Mouse (Mus musculus) MEL (cell line): ENCODE measurements at regions not wholly inside any gene's neighbourhood (a gene's known extent, or its start where the extent isn't known, plus 50 kb on each side); places are given as distances from the start of the nearest gene placed in this dataset.

Source experiments
- DNase-seq: peaks from one replicate; pipeline ENCODE4 v3.0.0; 2011; ENCODE audit warnings: low read depth, low spot score
- H3K27ac ChIP-seq: 2 replicates; pipeline ENCODE4 v1.5.1; 2012; ENCODE audit warnings: low read depth, mild to moderate bottlenecking, control low read depth, low read length, moderate library complexity; ENCODE audit not compliant: control insufficient read depth
- H3K27me3 ChIP-seq, 2 experiments: fragments of 150-350 bp in 1 of 2; sonication (generic) in 1 of 2; 2 replicates each; pipeline ENCODE4 v1.6.1; 2012; ENCODE audit warnings: low read length in 2 of 2, mild to moderate bottlenecking in 2 of 2, improper control_type of control experiment in 1 of 2, moderate library complexity in 1 of 2; ENCODE audit not compliant: insufficient read depth in 2 of 2, control insufficient read depth in 1 of 2
- H3K36me3 ChIP-seq, 2 experiments: 2 replicates each; pipeline ENCODE4 v1.6.1; 2012 to 2014; ENCODE audit warnings: low read length in 2 of 2, improper control_type of control experiment in 1 of 2, inconsistent platforms in 1 of 2, mild to moderate bottlenecking in 1 of 2; ENCODE audit not compliant: insufficient read depth in 2 of 2, control insufficient read depth in 1 of 2
- H3K4me1 ChIP-seq, 2 experiments: fragments of 150-350 bp in 1 of 2; sonication (generic) in 1 of 2; 2 replicates each; pipeline ENCODE4 v1.6.1; 2012; ENCODE audit warnings: low read length in 2 of 2, improper control_type of control experiment in 1 of 2, mild to moderate bottlenecking in 1 of 2; ENCODE audit not compliant: insufficient read depth in 2 of 2, control insufficient read depth in 1 of 2
- H3K4me3 ChIP-seq, 2 experiments: fragments of 150-350 bp in 1 of 2; sonication (generic) in 1 of 2; 2 replicates each; pipeline ENCODE4 v1.5.1; 2012; ENCODE audit warnings: low read depth in 2 of 2, low read length in 2 of 2, mild to moderate bottlenecking in 2 of 2, moderate library complexity in 2 of 2, control low read depth in 1 of 2, improper control_type of control experiment in 1 of 2; ENCODE audit not compliant: control insufficient read depth in 1 of 2, insufficient read depth in 1 of 2
- H3K79me2 ChIP-seq: 2 replicates; pipeline ENCODE4 v1.6.1; 2012; ENCODE audit warnings: mild to moderate bottlenecking, low read length, moderate library complexity; ENCODE audit not compliant: control insufficient read depth, poor library complexity, insufficient read depth
- H3K9ac ChIP-seq: 2 replicates; pipeline ENCODE4 v1.6.1; 2012; ENCODE audit warnings: low read depth, mild to moderate bottlenecking, control low read depth, low read length, moderate library complexity; ENCODE audit not compliant: control insufficient read depth, poor library complexity, severe bottlenecking
- H3K9me3 ChIP-seq: fragments of 150-350 bp; sonication (generic); replicated peaks from 2 replicates; pipeline ENCODE4 v1.6.1; 2012; ENCODE audit warnings: mild to moderate bottlenecking, low read length, improper control_type of control experiment, moderate library complexity; ENCODE audit not compliant: insufficient read depth
- BHLHE40 ChIP-seq: IDR thresholded peaks from 2 replicates; pipeline ENCODE4 v1.6.1; 2012; ENCODE audit warnings: low read depth, mild to moderate bottlenecking, inconsistent platforms, low read length, improper control_type of control experiment, borderline replicate concordance
- CHD1 ChIP-seq: IDR thresholded peaks from 2 replicates; pipeline ENCODE4 v1.6.1; 2012; ENCODE audit warnings: low read depth, mild to moderate bottlenecking, inconsistent platforms, low read length, improper control_type of control experiment
- CHD2 ChIP-seq: IDR thresholded peaks from 2 replicates; pipeline ENCODE4 v1.6.1; 2011; ENCODE audit warnings: low read length, improper control_type of control experiment
- CTCF ChIP-seq, 3 experiments: IDR thresholded peaks in 2 of 3; conservative IDR thresholded peaks in 1 of 3; 2 replicates each; pipeline ENCODE4 v1.5.1; 2011 to 2012; ENCODE audit warnings: low read length in 3 of 3, low read depth in 2 of 3, mild to moderate bottlenecking in 2 of 3, improper control_type of control experiment in 1 of 3, inconsistent platforms in 1 of 3, mixed read lengths in 1 of 3, moderate library complexity in 1 of 3; ENCODE audit not compliant: control insufficient read depth in 1 of 3, insufficient read depth in 1 of 3, poor library complexity in 1 of 3, severe bottlenecking in 1 of 3
- ELF1 ChIP-seq: IDR thresholded peaks from 2 replicates; pipeline ENCODE4 v1.6.1; 2014; ENCODE audit warnings: low read depth, mild to moderate bottlenecking, inconsistent platforms, low read length, improper control_type of control experiment, moderate library complexity
- EP300 ChIP-seq, 2 experiments: IDR thresholded peaks; 2 replicates each; pipeline ENCODE4 v1.6.1; 2011; ENCODE audit warnings: improper control_type of control experiment in 2 of 2, low read length in 2 of 2, low read depth in 1 of 2, mild to moderate bottlenecking in 1 of 2
- GABPA ChIP-seq: IDR thresholded peaks from 2 replicates; pipeline ENCODE4 v1.6.1; 2012; ENCODE audit warnings: low read depth, mild to moderate bottlenecking, inconsistent platforms, low read length, improper control_type of control experiment, moderate library complexity
- HCFC1 ChIP-seq: IDR thresholded peaks from 2 replicates; pipeline ENCODE4 v1.6.1; 2012; ENCODE audit warnings: low read depth, mild to moderate bottlenecking, inconsistent platforms, low read length, improper control_type of control experiment, moderate library complexity
- JUND ChIP-seq: IDR thresholded peaks from 2 replicates; pipeline ENCODE4 v1.6.1; 2011; ENCODE audit warnings: low read depth, mild to moderate bottlenecking, improper control_type of control experiment, low read length
- KAT2A ChIP-seq: conservative IDR thresholded peaks from 2 replicates; pipeline ENCODE4 v1.6.1; 2012; ENCODE audit warnings: low read depth, low read length, improper control_type of control experiment, inconsistent platforms
- MAX ChIP-seq: IDR thresholded peaks from 2 replicates; pipeline ENCODE4 v1.6.1; 2011; ENCODE audit warnings: low read length, improper control_type of control experiment
- MAZ ChIP-seq: IDR thresholded peaks from 2 replicates; pipeline ENCODE4 v1.6.1; 2012; ENCODE audit warnings: low read depth, mild to moderate bottlenecking, inconsistent platforms, low read length, improper control_type of control experiment
- MYB ChIP-seq: IDR thresholded peaks from 2 replicates; pipeline ENCODE4 v1.6.1; 2011; ENCODE audit warnings: mild to moderate bottlenecking, low read depth, low read length, improper control_type of control experiment
- NELFE ChIP-seq: IDR thresholded peaks from 2 replicates; pipeline ENCODE4 v1.6.1; 2011; ENCODE audit warnings: low read depth, low read length, improper control_type of control experiment
- NRF1 ChIP-seq: IDR thresholded peaks from 2 replicates; pipeline ENCODE4 v1.6.1; 2014; ENCODE audit warnings: low read depth, mild to moderate bottlenecking, inconsistent platforms, low read length, improper control_type of control experiment, moderate library complexity; ENCODE audit not compliant: poor library complexity, insufficient read depth, severe bottlenecking
- POLR2A ChIP-seq, 2 experiments: IDR thresholded peaks; 2 replicates each; pipeline ENCODE4 v1.6.1; 2011 to 2012; ENCODE audit warnings: low read length in 2 of 2, mild to moderate bottlenecking in 2 of 2, control low read depth in 1 of 2, improper control_type of control experiment in 1 of 2, low read depth in 1 of 2, moderate library complexity in 1 of 2; ENCODE audit not compliant: control insufficient read depth in 1 of 2, insufficient read depth in 1 of 2, poor library complexity in 1 of 2
- POLR2AphosphoS5 ChIP-seq: IDR thresholded peaks from 2 replicates; pipeline ENCODE4 v1.6.1; 2012; ENCODE audit warnings: low read depth, borderline replicate concordance, mild to moderate bottlenecking, inconsistent platforms, low read length, moderate library complexity, mixed read lengths
- RAD21 ChIP-seq: IDR thresholded peaks from 2 replicates; pipeline ENCODE4 v1.6.1; 2011; ENCODE audit warnings: mild to moderate bottlenecking, low read depth, low read length, improper control_type of control experiment
- SMC3 ChIP-seq: IDR thresholded peaks from 2 replicates; pipeline ENCODE4 v1.6.1; 2011; ENCODE audit warnings: low read depth, low read length, improper control_type of control experiment
- TBP ChIP-seq: IDR thresholded peaks from 2 replicates; pipeline ENCODE4 v1.8.0; 2011; ENCODE audit warnings: low read depth, low read length, improper control_type of control experiment
- TCF12 ChIP-seq: IDR thresholded peaks from 2 replicates; pipeline ENCODE4 v1.6.1; 2014; ENCODE audit warnings: low read depth, mild to moderate bottlenecking, inconsistent platforms, low read length, improper control_type of control experiment, moderate library complexity
- USF2 ChIP-seq, 2 experiments: IDR thresholded peaks; 2 replicates each; pipeline ENCODE4 v1.6.1; 2011 to 2012; ENCODE audit warnings: improper control_type of control experiment in 2 of 2, low read length in 2 of 2, borderline replicate concordance in 1 of 2, inconsistent platforms in 1 of 2, low read depth in 1 of 2, mild to moderate bottlenecking in 1 of 2; ENCODE audit not compliant: insufficient read depth in 1 of 2
- ZC3H11A ChIP-seq: IDR thresholded peaks from 2 replicates; pipeline ENCODE4 v1.6.1; 2012; ENCODE audit warnings: low read depth, mild to moderate bottlenecking, inconsistent platforms, low read length, improper control_type of control experiment
- ZKSCAN1 ChIP-seq: IDR thresholded peaks from 2 replicates; pipeline ENCODE4 v1.6.1; 2012; ENCODE audit warnings: low read depth, mild to moderate bottlenecking, inconsistent platforms, low read length, improper control_type of control experiment, moderate library complexity
- ZNF384 ChIP-seq: IDR thresholded peaks from 2 replicates; pipeline ENCODE4 v1.6.1; 2012; ENCODE audit warnings: low read depth, mild to moderate bottlenecking, inconsistent platforms, low read length, improper control_type of control experiment

- Histone ChIP-seq H3K9me3 (no peaks in the 10 kb centered on the region), H3K4me1 (no peaks in the 10 kb centered on the region), H3K79me2 (no peaks in the 10 kb centered on the region), H3K27me3 (no peaks in the 10 kb centered on the region), H3K4me3 (no peak overlapping the region)
- no peak for DNase-seq
- TF ChIP-seq GABPA (no peak), ZKSCAN1 (no peak), CHD1 (no peak), SMC3 (no peak), ZC3H11A (no peak), ZNF384 (no peak), MYB (no peak), CHD2 (no peak), MAZ (no peak)
- TF ChIP-seq, all 39 proteins: peak for 0
- Histone ChIP-seq H3K36me3 (no peaks in the 10 kb centered on the region), H3K27ac (no peak overlapping the region), H3K9ac (no peak overlapping the region)
Observed at GRCm38 (mm10) chr1:91663289-91663688, 122.9 kb downstream of the Asb1 start.

GRCm38 (mm10) chr1:91664622-91665021 is 124.3 kb downstream of the Asb1 start:
- no peaks in the 10 kb centered on the region for H3K36me3 ChIP-seq
- TF ChIP-seq SMC3 (no peak), TCF12 (no peak), ELF1 (no peak), HCFC1 (no peak), GABPA (no peak), NRF1 (no peak), RAD21 (no peak), JUND (no peak), MAZ (no peak)
- no peak for DNase-seq
- no peaks in the 10 kb centered on the region for H3K79me2 ChIP-seq
- no peak overlapping the region for H3K9ac ChIP-seq
- no peak overlapping the region for H3K4me3 ChIP-seq
- no peak overlapping the region for H3K27ac ChIP-seq
- H3K27me3 ChIP-seq = no peaks in the 10 kb centered on the region
- H3K9me3 ChIP-seq = no peaks in the 10 kb centered on the region
- H3K4me1 ChIP-seq = no peaks in the 10 kb centered on the region

DNA sequence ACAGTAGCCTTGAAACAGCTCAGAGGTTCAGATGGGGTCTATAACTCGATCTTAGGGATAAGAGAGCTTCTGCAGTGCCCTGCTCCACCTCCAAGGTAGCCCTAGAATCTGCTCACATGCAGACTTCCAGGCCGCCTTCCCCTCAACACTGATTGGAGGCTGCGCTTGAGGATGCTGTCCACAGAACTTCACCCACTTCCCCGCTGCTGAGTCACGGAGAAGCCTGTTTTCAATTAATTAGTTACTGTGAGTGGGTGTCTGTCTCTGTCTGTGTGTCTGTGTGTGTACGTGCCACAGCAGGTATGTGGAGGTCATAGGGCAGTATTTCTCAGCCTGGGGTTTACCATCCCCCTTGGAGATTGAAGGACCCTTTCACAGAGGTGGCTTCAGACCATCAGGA is 128.2 kb downstream of the Asb1 start:
- Histone ChIP-seq H3K27ac (no peak overlapping the region), H3K4me1 (no peaks in the 10 kb centered on the region), H3K9ac (no peak overlapping the region), H3K79me2 (no peaks in the 10 kb centered on the region), H3K9me3 (no peaks in the 10 kb centered on the region), H3K27me3 (no peaks in the 10 kb centered on the region), H3K4me3 (no peak overlapping the region)
- no peak for TF ChIP-seq NELFE
- TF ChIP-seq BHLHE40 = no peak
- TF ChIP-seq POLR2AphosphoS5 = no peak
- TF ChIP-seq EP300 (IDR thresholded peaks at IDR 0.05; ENCODE audit: low read depth in 1 of 2, low read length in 2 of 2) = no peak
- TF ChIP-seq KAT2A = no peak
- TF ChIP-seq POLR2A (IDR thresholded peaks at IDR 0.05; ENCODE audit: control insufficient read depth in 1 of 2, insufficient read depth in 1 of 2, low read depth in 1 of 2, low read length in 2 of 2, poor library complexity in 1 of 2) = no peak
- no peak for TF ChIP-seq CTCF (IDR thresholded peaks at IDR 0.05 in 2 of 3, conservative IDR thresholded peaks at IDR 0.05 in 1 of 3; ENCODE audit: control insufficient read depth in 1 of 3, insufficient read depth in 1 of 3, low read depth in 2 of 3, low read length in 3 of 3, poor library complexity in 1 of 3, severe bottlenecking in 1 of 3)
- TF ChIP-seq MAX = no peak
- no peak for TF ChIP-seq HCFC1
- no peak for TF ChIP-seq USF2 (IDR thresholded peaks at IDR 0.05; ENCODE audit: borderline replicate concordance in 1 of 2, insufficient read depth in 1 of 2, low read depth in 1 of 2, low read length in 2 of 2)
- no peak for TF ChIP-seq CHD2
- TF ChIP-seq CHD1 = no peak
- no peak for TF ChIP-seq TBP
- TF ChIP-seq TCF12 = no peak
- TF ChIP-seq, all 39 proteins: peak for 0
- no peaks in the 10 kb centered on the region for H3K36me3 ChIP-seq
- no peak for DNase-seq
